In genomic region chr9:113724646-113725045, GRCm38 (mm10) we compare ENCODE assay signal across 16 mouse cellular contexts.
"Had no signal": no experiment of that assay in that cellular context is flagged by ENCODE, and none has a peak within 500 bp of the region (broad histone marks: within the 10 kb centered on the region; RNA-seq: fewer than 3 reads in every experiment).

No protein-coding gene starts in this region.

- H3K9me3 ChIP-seq: limb, embryonic 12.5 days; neural tube, embryonic 12.5 days; stomach, embryonic 15.5 days had no signal

- DNase-seq: kidney, adult 11 months; kidney, adult 9 months; kidney, postnatal 14 days; liver; lung, adult 2 months; midbrain, embryonic 14.5 days; right cerebral cortex, postnatal 4 days; spleen, adult 18-20 months; thymus, postnatal 4 days had no signal

- H3K4me2 ChIP-seq: limb, embryonic 12.5 days; neural tube, embryonic 12.5 days; stomach, embryonic 15.5 days had no signal

- H3K9ac ChIP-seq: limb, embryonic 12.5 days; liver, embryonic 14.5 days; neural tube, embryonic 12.5 days; stomach, embryonic 15.5 days had no signal

- ATAC-seq: lung, postnatal 0 days had no signal

- H3K4me1 ChIP-seq: limb, embryonic 12.5 days; neural tube, embryonic 12.5 days; stomach, embryonic 15.5 days had no signal

- H3K27me3 ChIP-seq: limb, embryonic 12.5 days; neural tube, embryonic 12.5 days; stomach, embryonic 15.5 days had no signal

- H3K36me3 ChIP-seq: limb, embryonic 12.5 days; neural tube, embryonic 12.5 days; stomach, embryonic 15.5 days had no signal

- H3K4me3 ChIP-seq: left cerebral cortex, adult 2 months; limb, embryonic 12.5 days; neural tube, embryonic 12.5 days; stomach, embryonic 15.5 days had no signal

- H3K27ac ChIP-seq: left cerebral cortex, adult 2 months; limb, embryonic 12.5 days; liver, embryonic 14.5 days; macrophage; neural tube, embryonic 12.5 days; stomach, embryonic 15.5 days had no signal
